Mouse (Mus musculus) spleen, postnatal 14 days (tissue): Measurements from ENCODE around the gene Hmgcs2.

Source experiments
- DNase-seq, 2 experiments: peaks; one replicate each; pipeline ENCODE4 v3.0.0; 2021 to 2022; ENCODE audit warnings: low spot score in 2 of 2

Hmgcs2 gene

GRCm38 (mm10) chr3:98336661-98337654 lies 56.7 kb downstream of the Hmgcs2 start:
- peak in 1 of 2 experiments; percentile 13 for DNase-seq

GRCm38 (mm10) chr3:98338584-98339041 lies 58.4 kb downstream of the Hmgcs2 start:
- DNase-seq = peak in 1 of 2 experiments; percentile 5

GRCm38 (mm10) chr3:98339097-98339705 lies 59.0 kb downstream of the Hmgcs2 start:
- peak in 1 of 2 experiments; percentile 7 for DNase-seq

- peak; percentile 39 to 41 for DNase-seq
Measured at GRCm38 (mm10) chr3:98339706-98340109, 59.5 kb downstream of the Hmgcs2 start, which contains the start of gene Phgdh. TSS of gene Phgdh (minus strand) at chr3:98339990.

GRCm38 (mm10) chr3:98340818-98341594 lies 60.8 kb downstream of the Hmgcs2 start:
- no peak for DNase-seq

- DNase-seq = no peak
Measured at GRCm38 (mm10) chr3:98343235-98343634, 63.0 kb downstream of the Hmgcs2 start.

GRCm38 (mm10) chr3:98348106-98348505 lies 67.9 kb downstream of the Hmgcs2 start:
- no peak for DNase-seq

GRCm38 (mm10) chr3:98348705-98349104 lies 68.5 kb downstream of the Hmgcs2 start:
- no peak for DNase-seq

- peak in 1 of 2 experiments; percentile 41 for DNase-seq
Measured at GRCm38 (mm10) chr3:98353892-98354291, 73.7 kb downstream of the Hmgcs2 start.

GRCm38 (mm10) chr3:98355344-98356025 lies 75.2 kb downstream of the Hmgcs2 start:
- no peak for DNase-seq

- no peak for DNase-seq
Measured at GRCm38 (mm10) chr3:98356026-98356365, 75.8 kb downstream of the Hmgcs2 start.

GRCm38 (mm10) chr3:98356632-98357370 lies 76.6 kb downstream of the Hmgcs2 start:
- DNase-seq = no peak
